Mouse (Mus musculus): ENCODE measurements at regions not wholly inside any gene's neighbourhood (a gene's known extent, or its start where the extent isn't known, plus 50 kb on each side); places are given as distances from the start of the nearest gene placed in this dataset.
A peak's percentile ranks its signal among the peaks of the same experiment; 100 is the strongest.

DNA sequence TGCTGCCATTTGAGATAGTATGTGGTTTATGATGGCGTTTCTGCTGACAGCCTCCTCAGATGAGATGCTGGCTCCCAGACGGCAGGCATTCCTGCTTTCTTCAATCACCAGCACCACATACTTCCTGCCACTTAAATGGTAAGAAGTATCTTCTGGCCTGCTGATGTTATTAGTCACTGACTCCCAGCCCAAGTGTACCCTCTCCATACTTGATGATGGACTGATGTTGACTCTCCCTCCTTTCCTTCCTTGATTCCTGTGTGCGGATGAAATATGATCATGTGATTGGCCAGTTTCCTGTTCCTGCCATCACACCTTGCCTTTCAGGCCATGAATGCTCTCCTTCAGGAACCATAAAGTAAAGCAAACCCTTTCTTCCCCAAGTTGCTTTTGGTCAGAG, 50.8 kb upstream of the Rpl10-ps3 start:
- DNase-seq (ENCODE audit: low read depth, low spot score) = no peak

DNA sequence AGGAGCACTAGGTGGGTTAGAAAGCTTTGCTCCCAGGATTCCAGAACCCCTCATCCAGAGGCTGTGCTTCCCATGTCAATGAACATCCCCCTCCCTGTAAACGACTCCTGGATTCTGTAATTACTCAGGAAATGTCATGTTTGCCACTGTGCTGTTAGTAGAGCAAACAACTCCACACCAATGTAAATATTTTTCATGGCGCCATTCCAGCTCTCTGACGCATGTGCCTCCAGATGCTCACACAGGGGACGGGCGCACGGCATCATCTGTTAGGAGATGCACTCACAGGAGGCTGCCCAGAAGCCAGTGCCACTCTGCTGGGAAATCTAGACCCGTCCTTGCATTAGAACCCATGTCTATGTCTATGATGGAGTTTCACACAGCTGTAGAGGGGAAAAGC, 51.3 kb upstream of the Rpl10-ps3 start:
- DNase-seq (ENCODE audit: low read depth, low spot score) = no peak

DNA sequence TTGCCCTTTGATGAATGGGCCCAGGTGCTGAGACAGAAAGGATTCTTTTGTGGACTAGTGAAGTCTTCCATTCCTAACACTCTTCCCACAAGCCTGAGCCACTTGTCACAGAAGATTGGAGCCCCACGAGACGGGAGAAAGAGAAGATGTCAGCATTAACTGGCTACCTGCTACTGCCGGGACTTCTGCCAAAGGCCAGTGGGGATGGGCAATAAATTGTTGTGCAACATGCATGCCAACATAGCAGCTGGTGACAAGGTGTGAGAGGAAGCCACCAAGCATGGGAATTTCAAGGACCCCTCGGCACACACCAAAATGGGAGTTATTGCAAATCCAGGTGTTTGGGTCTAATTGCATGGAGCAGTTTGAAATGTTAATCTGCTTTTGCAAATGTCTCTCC, 63.6 kb upstream of the Rpl10-ps3 start:
- DNase-seq (ENCODE audit: low read depth, low spot score) = no peak

DNA sequence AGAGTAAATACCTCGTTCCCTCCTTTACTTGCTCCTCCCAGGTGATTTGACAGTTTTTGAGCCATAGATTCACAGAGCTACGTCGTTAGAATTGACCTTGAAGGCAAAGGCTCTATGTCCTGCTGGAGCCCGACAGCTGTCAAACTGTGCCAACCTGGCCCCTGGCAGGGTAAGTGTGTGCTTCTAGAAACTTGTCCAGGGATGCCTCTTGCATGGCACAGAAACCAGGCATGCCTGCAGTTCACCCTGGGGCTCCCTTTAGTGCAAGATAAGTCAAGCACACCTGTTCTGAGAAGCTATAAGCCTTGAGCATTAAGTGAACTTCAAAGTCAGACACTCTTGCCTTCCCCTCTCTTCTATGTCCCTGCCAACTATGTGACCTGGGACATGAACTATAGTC, 64.1 kb upstream of the Rpl10-ps3 start:
- no peak for DNase-seq (ENCODE audit: low read depth, low spot score)

DNA sequence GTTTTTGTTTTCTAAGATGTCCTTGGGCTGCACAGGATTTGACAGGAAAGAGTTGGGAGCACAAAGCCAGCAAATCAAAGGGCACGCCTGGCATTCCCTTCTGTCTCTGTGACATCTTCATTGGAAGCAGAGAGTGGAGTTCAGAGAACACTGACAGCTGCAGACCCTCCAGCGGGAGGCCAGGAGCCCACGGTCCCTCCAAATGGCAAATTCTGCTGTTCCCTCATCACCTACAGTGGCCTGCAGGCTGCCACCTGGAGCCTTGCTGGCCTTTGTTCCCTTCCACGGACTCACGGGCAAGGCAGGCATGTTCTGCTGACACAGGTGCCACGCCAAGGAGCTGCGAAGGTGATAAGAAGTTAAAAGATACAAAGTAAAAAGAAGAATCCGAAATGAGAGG, 68.2 kb upstream of the Rpl10-ps3 start:
- no peak for DNase-seq (ENCODE audit: low read depth, low spot score)

DNA sequence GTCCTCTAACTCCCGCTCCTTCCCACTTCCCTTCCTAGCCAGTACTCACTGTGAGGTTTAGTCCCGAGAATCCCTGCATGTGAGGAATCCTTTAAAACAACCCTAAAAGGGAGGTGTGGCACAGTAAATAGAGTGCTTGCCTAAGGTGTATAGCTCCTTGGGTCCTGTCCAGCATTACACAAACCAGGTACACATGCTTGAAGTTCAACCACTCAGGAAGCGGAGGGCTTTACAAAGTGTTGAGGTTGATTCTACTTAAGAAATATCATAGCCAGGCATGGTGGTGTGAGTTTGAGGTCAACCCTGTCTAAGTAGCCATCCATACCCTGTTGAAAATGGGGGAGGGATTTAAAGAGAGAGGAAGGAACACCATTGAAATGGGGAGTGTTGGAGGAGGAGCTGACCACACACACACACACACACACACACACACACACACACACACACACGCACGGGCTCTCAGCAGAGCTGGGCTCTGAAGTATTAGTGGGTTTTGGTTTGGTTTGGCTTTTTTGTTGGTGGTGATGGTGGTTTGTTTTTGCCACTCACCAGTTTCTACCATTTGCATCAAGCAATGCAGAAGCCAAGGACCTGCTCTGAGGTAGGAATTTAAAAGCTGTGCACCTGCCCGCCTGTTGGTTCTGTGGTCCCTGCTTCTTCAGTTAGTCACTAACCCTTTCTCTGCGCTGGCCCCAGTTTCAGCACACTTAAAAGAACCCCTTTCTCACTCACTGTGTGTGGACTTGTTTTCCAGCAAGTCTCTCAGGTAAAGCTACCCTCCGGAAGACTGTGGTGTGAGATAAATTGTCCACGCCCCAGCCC, 69.0 kb upstream of the Rpl10-ps3 start:
- DNase-seq (ENCODE audit: low read depth, low spot score) = no peak

DNA sequence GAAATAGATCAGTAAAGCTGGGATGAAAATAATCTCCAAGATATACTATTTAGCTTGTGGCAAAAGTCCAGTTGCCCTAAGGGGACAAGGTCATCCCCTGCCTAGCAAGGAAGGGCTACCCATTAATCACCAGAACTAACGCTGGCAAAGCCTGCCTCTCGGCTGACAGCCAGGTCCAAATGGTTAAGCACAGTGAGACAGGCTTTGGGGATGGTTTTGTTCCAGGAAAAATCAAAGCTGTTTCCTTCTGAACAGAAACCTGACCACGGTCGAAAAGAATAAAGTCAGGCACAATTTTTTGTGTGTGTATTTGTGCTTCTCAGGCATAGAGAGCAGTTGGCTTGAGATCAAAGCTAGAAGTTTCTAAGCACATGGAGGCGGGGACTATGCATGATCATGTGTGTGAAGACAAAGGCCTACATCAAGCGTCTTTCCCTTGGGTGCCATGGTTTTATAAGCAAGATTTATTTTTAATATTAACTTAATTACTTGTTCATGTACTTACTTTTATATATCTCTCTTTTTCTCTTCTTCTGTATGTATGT, 70.1 kb upstream of the Rpl10-ps3 start:
- DNase-seq (ENCODE audit: low read depth, low spot score) = peak; percentile 7

DNA sequence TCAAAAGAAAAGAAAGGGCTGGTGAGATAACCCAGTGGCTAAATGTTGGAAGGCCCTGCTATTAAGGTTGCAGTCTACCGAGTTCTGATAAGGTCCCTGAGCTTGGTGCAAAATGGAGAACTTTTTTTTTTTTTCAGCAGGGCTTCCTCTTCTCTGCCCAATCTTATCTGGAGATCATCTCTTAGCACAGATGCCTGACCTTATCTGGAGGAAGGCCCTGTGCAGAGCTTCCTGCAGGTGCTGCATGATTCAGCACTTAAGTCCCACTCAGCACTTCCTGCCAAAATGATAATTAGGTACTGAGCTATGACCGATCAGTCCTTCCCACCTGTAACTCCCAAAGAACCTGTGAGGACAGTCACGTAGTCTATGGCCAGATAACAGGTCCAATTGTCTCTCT, 71.9 kb upstream of the Rpl10-ps3 start:
- DNase-seq (ENCODE audit: low read depth, low spot score) = no peak

DNA sequence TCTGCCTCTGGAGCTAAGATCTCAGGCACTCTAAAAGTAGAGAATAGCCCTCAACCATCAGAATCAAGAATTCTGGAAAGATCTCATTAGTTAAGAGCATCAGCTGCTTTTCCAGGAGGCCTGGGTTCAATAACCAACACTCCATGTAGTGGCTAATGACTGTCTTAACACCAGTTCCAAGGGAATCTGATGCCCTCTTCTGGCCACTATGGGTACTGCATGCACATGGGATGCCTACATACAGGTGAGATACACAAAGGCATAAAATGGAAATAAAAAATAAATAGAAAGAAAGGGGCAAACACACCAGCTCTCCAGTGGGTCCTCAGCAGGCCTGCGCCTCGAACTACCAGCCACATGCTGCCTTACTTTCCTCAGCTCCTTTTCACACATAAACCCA, 73.3 kb upstream of the Plet1 start:
- no peak for DNase-seq (ENCODE audit: low read depth, low spot score)

DNA sequence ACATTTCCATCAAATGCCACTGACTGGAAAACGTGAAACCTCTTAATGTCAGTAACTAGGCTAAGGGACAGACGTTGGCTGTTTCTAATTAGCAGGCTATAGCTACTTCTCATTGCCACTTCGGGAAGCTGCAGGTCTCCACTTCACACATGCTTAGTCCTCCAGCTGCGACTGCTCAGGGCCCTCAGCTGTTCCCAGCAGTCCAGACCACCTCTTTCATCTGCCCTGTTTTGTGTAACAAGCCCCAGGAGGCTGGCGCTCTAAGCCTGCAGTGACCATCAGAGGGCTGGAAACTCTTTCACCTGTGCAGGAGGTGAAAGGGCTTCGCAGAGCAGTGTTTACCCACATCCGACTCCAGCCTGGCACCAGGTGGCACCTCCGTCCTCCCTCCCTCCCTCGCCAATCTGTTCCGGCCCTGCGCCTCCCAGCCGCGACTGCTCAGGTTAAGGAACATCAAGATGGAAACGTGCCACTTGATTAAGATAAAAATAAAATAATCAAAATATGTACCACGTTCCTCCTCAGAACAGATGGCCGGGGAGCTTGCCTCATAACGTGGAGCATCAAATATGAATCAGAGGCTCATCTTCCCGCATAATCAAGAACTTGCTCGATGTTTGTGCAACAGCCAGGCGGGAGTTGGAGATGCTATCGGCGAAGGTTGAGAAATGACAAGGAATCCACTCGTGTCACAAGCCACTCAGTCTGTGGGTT, 72.6 kb upstream of the Plet1 start:
- peak; percentile 54 for DNase-seq (ENCODE audit: low read depth, low spot score)

DNA sequence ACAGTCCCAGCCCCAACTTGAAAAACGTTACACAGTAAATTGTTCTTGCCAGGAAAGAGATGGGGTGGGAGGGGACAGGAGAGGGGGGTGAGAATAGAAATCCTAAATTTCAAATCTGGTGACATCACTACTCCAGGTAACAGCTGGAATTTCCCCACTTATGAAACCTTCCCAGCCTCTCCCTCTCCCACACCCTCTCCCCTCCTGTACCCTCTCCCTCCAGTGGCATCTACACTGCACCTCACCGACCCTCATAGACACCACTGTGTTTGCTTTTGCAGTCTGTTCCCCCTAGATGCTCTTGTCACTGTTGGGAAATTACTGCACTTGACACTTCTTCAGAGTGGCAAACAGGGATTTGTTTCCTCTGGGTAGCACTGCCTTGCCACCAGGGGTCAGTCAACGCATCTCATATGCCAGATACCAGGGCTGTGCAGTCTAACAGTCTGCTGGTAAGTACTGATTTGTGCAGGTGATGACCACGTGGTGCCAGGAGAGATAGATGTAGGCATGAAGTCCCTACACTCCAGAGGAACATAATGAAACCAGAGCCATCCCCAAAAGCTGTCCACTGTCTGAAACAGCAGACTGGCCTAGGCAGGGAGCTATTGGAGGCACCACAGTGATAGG, 68.3 kb upstream of the Plet1 start:
- DNase-seq (ENCODE audit: low read depth, low spot score) = no peak

DNA sequence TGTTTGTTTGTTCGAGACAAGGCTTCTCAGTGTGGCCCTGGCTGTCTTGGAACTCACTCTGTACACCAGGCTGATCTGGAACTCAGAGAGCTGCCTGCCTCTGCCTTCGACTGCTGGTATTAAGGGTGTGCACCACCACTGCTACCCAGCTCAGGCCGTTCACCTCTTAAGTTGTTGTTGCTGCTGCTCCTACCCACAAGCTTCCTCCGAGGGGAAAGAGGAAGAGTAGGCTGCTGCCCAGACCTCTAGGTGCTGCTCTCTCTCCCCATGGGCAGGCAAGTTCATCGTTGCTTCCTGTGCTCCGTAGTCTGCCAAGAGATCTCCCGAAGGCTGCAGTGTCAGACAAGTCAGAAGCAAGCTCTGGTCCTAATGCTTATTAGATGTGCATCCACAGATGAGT, 64.2 kb upstream of the Plet1 start:
- no peak for DNase-seq (ENCODE audit: low read depth, low spot score)

DNA sequence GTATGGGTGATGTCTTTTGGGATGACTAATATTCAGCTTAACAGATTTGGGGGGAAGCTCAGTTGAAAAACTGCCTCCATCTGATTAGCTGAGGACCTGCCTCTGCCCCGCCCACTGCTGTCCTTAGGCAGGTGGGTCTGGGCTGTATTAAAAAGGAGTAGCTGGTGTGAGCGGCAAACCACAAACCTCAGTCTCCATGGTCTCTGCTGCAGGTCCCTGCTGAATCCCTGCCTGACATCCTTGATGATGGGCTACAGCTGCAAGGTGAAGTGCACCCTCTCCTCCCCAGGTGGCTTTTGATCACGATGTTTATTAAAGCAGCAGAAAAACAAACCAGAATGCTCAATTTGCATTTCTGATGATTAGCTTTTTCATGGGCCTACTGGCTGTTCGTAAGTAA, 60.8 kb upstream of the Plet1 start:
- DNase-seq (ENCODE audit: low read depth, low spot score) = no peak

DNA sequence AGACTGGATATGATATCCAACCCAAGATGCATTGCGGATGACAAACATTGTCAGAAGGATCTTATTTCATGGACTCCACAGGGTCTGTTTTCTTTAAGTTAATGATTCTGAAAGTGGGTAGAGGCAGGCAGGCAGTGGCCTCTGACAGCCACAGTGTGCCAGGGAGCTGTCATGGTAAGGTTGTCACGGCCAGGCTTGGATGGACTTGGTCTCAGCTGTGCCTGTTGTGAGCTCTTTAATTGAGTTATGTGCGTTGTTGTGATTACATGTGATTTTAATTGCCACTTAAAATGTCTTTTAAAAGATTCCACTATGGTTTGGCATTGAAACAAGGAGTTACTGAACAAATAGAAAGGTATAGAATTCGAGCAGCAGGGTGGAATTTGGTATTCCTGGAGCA, 60.3 kb upstream of the Plet1 start:
- no peak for DNase-seq (ENCODE audit: low read depth, low spot score)

DNA sequence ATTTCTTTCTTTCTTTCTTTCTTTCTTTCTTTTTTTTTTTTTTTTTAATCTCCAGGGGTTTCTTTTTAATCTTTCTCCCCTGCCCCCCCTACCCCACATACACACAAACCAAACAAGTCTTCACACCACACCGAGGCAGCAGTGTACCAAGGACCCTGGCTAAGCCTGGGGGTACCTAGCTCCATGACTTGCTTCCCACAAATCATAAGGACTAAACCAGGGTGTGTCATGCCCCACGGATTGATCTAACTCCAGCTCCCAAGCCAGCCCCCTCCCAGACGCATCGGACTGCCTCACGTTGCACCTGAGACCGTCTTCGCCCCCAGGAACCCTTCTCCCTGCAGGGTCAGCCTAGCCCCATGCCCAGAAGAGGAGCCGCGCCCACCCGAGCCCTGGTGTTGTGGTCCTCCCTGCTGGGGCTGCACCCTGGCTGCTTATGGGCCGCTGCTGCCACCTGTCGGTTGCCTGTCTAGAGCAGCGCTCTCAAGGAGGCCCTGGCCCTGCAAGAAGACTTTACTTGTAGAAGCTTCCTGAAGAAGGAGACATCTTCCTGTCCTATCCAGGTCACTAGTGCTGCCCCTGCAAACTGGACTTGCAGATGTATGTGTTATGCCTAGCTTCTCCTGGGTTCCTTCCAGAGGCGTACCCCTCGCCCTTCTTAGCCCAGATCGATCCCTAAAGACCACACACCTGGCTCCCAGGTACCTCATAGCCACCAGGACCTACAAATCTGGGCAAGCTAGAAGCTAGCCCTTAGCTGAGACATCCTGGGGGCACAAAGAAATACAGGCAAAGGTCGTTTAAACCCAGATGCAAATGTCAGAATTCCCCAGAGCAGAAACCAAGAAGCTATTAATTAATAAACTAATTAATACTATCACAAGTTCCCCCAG, 56.2 kb upstream of the Plet1 start:
- peak; percentile 86 for DNase-seq (ENCODE audit: low read depth, low spot score)

DNA sequence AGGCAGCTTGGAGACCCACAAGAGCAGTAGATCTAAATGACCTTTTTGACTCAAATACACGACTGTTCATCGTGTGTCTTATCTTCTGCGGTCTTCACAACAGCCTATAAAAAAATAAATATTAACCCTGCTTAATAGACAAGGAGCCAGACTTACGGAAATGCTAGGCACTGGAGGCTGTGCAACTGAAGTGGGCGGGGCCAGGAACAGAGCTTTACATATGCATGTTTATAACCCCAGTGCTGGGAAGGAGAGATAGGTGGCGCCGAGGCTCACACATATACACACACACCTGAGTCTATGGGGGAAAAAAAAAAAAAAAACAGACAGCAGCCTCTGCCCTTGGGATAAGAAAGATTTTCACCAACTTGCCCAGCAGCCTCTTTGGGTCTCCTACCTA, 55.6 kb upstream of the Plet1 start:
- no peak for DNase-seq (ENCODE audit: low read depth, low spot score)

DNA sequence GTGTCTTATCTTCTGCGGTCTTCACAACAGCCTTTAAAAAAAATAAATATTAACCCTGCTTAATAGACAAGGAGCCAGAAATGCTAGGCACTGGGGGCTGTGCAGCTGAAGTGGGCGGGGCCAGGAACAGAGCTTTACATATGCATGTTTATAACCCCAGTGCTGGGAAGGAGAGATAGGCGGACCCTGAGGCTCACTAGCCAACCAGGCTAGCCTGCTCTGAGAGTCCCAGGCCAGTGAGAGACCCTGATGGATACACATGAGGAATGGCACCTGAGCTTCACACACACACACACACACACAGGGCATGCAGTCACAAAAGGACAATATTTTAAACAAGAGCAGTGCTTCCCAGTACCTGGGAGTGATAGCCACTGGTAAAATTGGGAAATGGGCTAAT, 54.1 kb upstream of the Plet1 start:
- no peak for DNase-seq (ENCODE audit: low read depth, low spot score)

DNA sequence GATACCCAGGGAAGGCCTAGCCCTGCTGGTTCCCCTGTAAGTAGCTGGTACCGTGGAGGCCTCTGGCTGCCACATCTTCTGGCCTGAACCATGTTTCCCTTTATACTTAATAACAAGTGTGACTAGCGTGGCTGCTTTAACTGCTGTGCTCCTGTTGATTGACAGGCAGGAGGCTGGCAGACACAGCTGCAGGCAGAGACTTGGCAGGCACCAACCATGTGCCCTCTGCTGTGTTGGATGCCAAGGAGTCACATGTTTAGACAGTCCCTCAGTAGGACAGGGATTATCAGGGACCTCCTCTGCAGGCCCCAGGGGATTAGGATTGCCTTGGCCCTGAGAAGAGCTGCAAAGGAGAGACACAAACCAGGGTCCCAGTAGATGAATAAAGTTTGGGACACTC, 53.6 kb upstream of the Plet1 start:
- peak; percentile 66 for DNase-seq (ENCODE audit: low read depth, low spot score)

DNA sequence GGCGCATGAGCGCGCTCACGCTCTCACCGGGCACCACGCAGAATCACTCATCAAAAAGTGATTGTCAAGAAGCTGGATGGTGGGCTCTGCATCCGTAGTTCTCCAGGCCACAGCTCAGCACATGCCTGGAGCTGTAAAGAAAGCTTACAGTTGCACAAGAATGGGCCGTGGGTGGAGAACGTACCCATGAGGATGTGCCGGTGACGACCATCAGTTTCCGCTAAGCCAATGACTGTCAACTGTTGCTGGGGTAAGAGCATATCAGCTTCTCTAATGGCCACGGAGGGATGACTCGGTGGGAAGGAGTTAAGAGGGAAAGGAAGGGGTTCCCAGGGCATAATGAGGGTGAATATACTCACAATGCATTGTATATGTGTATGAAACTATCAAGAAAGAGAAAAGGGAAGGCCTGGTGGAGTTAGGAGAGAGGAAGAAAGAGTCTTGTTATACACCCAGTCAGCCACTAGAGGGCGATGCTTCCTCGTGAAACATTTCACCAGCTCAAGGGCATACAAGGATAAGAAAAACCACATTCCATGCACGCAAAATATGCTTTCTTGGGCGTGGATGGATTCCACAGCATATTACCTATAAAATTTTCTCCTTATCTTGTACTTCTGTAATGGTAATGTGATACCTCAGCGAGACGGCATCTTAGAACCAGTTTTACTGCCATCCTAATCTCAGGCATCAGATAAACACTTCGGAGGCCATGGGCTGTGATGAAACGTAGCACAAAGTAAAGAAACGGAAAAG, 50.4 kb upstream of the Plet1 start:
- DNase-seq (ENCODE audit: low read depth, low spot score) = peak; percentile 88
